Mouse (Mus musculus) MEL (cell line): Measurements from ENCODE around the gene Cdc42bpa. TPM values are rescaled to one million over a fixed set of nuclear protein-coding genes. Genes with fewer than 3 reads are reported as not detected.

Experiments used
- DNase-seq: peaks from one replicate; pipeline ENCODE4 v3.0.0; 2011; ENCODE audit warnings: low read depth, low spot score
- H3K27ac ChIP-seq: 2 replicates; pipeline ENCODE4 v1.5.1; 2012; ENCODE audit warnings: low read depth, mild to moderate bottlenecking, control low read depth, low read length, moderate library complexity; ENCODE audit not compliant: control insufficient read depth
- H3K27me3 ChIP-seq, 2 experiments: fragments of 150-350 bp in 1 of 2; sonication (generic) in 1 of 2; 2 replicates each; pipeline ENCODE4 v1.6.1; 2012; ENCODE audit warnings: low read length in 2 of 2, mild to moderate bottlenecking in 2 of 2, improper control_type of control experiment in 1 of 2, moderate library complexity in 1 of 2; ENCODE audit not compliant: insufficient read depth in 2 of 2, control insufficient read depth in 1 of 2
- H3K36me3 ChIP-seq, 2 experiments: 2 replicates each; pipeline ENCODE4 v1.6.1; 2012 to 2014; ENCODE audit warnings: low read length in 2 of 2, improper control_type of control experiment in 1 of 2, inconsistent platforms in 1 of 2, mild to moderate bottlenecking in 1 of 2; ENCODE audit not compliant: insufficient read depth in 2 of 2, control insufficient read depth in 1 of 2
- H3K4me1 ChIP-seq, 2 experiments: fragments of 150-350 bp in 1 of 2; sonication (generic) in 1 of 2; 2 replicates each; pipeline ENCODE4 v1.6.1; 2012; ENCODE audit warnings: low read length in 2 of 2, improper control_type of control experiment in 1 of 2, mild to moderate bottlenecking in 1 of 2; ENCODE audit not compliant: insufficient read depth in 2 of 2, control insufficient read depth in 1 of 2
- H3K4me3 ChIP-seq, 2 experiments: fragments of 150-350 bp in 1 of 2; sonication (generic) in 1 of 2; 2 replicates each; pipeline ENCODE4 v1.5.1; 2012; ENCODE audit warnings: low read depth in 2 of 2, low read length in 2 of 2, mild to moderate bottlenecking in 2 of 2, moderate library complexity in 2 of 2, control low read depth in 1 of 2, improper control_type of control experiment in 1 of 2; ENCODE audit not compliant: control insufficient read depth in 1 of 2, insufficient read depth in 1 of 2
- H3K79me2 ChIP-seq: 2 replicates; pipeline ENCODE4 v1.6.1; 2012; ENCODE audit warnings: mild to moderate bottlenecking, low read length, moderate library complexity; ENCODE audit not compliant: control insufficient read depth, poor library complexity, insufficient read depth
- H3K9ac ChIP-seq: 2 replicates; pipeline ENCODE4 v1.6.1; 2012; ENCODE audit warnings: low read depth, mild to moderate bottlenecking, control low read depth, low read length, moderate library complexity; ENCODE audit not compliant: control insufficient read depth, poor library complexity, severe bottlenecking
- H3K9me3 ChIP-seq: fragments of 150-350 bp; sonication (generic); replicated peaks from 2 replicates; pipeline ENCODE4 v1.6.1; 2012; ENCODE audit warnings: mild to moderate bottlenecking, low read length, improper control_type of control experiment, moderate library complexity; ENCODE audit not compliant: insufficient read depth
- BHLHE40 ChIP-seq: IDR thresholded peaks from 2 replicates; pipeline ENCODE4 v1.6.1; 2012; ENCODE audit warnings: low read depth, mild to moderate bottlenecking, inconsistent platforms, low read length, improper control_type of control experiment, borderline replicate concordance
- CHD1 ChIP-seq: IDR thresholded peaks from 2 replicates; pipeline ENCODE4 v1.6.1; 2012; ENCODE audit warnings: low read depth, mild to moderate bottlenecking, inconsistent platforms, low read length, improper control_type of control experiment
- CTCF ChIP-seq, 3 experiments: IDR thresholded peaks in 2 of 3; conservative IDR thresholded peaks in 1 of 3; 2 replicates each; pipeline ENCODE4 v1.5.1; 2011 to 2012; ENCODE audit warnings: low read length in 3 of 3, low read depth in 2 of 3, mild to moderate bottlenecking in 2 of 3, improper control_type of control experiment in 1 of 3, inconsistent platforms in 1 of 3, mixed read lengths in 1 of 3, moderate library complexity in 1 of 3; ENCODE audit not compliant: control insufficient read depth in 1 of 3, insufficient read depth in 1 of 3, poor library complexity in 1 of 3, severe bottlenecking in 1 of 3
- E2F4 ChIP-seq: IDR thresholded peaks from 2 replicates; pipeline ENCODE4 v1.6.1; 2011; ENCODE audit warnings: low read depth, low read length, improper control_type of control experiment, borderline replicate concordance
- ELF1 ChIP-seq: IDR thresholded peaks from 2 replicates; pipeline ENCODE4 v1.6.1; 2014; ENCODE audit warnings: low read depth, mild to moderate bottlenecking, inconsistent platforms, low read length, improper control_type of control experiment, moderate library complexity
- GABPA ChIP-seq: IDR thresholded peaks from 2 replicates; pipeline ENCODE4 v1.6.1; 2012; ENCODE audit warnings: low read depth, mild to moderate bottlenecking, inconsistent platforms, low read length, improper control_type of control experiment, moderate library complexity
- GATA1 ChIP-seq: IDR thresholded peaks from 2 replicates; pipeline ENCODE4 v1.6.1; 2011; ENCODE audit warnings: low read depth, low read length, improper control_type of control experiment
- KAT2A ChIP-seq: conservative IDR thresholded peaks from 2 replicates; pipeline ENCODE4 v1.6.1; 2012; ENCODE audit warnings: low read depth, low read length, improper control_type of control experiment, inconsistent platforms
- MAFK ChIP-seq: IDR thresholded peaks from 2 replicates; pipeline ENCODE4 v1.6.1; 2011; ENCODE audit warnings: low read depth, mild to moderate bottlenecking, low read length, improper control_type of control experiment, borderline replicate concordance
- MAX ChIP-seq: IDR thresholded peaks from 2 replicates; pipeline ENCODE4 v1.6.1; 2011; ENCODE audit warnings: low read length, improper control_type of control experiment
- MAZ ChIP-seq: IDR thresholded peaks from 2 replicates; pipeline ENCODE4 v1.6.1; 2012; ENCODE audit warnings: low read depth, mild to moderate bottlenecking, inconsistent platforms, low read length, improper control_type of control experiment
- MXI1 ChIP-seq: IDR thresholded peaks from 2 replicates; pipeline ENCODE4 v1.6.1; 2011; ENCODE audit warnings: mild to moderate bottlenecking, low read depth, low read length, improper control_type of control experiment
- MYB ChIP-seq: IDR thresholded peaks from 2 replicates; pipeline ENCODE4 v1.6.1; 2011; ENCODE audit warnings: mild to moderate bottlenecking, low read depth, low read length, improper control_type of control experiment
- MYC ChIP-seq: IDR thresholded peaks from 2 replicates; pipeline ENCODE4 v1.6.1; 2011; ENCODE audit warnings: low read depth, mild to moderate bottlenecking, low read length, improper control_type of control experiment, moderate library complexity
- POLR2A ChIP-seq, 2 experiments: IDR thresholded peaks; 2 replicates each; pipeline ENCODE4 v1.6.1; 2011 to 2012; ENCODE audit warnings: low read length in 2 of 2, mild to moderate bottlenecking in 2 of 2, control low read depth in 1 of 2, improper control_type of control experiment in 1 of 2, low read depth in 1 of 2, moderate library complexity in 1 of 2; ENCODE audit not compliant: control insufficient read depth in 1 of 2, insufficient read depth in 1 of 2, poor library complexity in 1 of 2
- RAD21 ChIP-seq: IDR thresholded peaks from 2 replicates; pipeline ENCODE4 v1.6.1; 2011; ENCODE audit warnings: mild to moderate bottlenecking, low read depth, low read length, improper control_type of control experiment
- RCOR1 ChIP-seq: IDR thresholded peaks from 2 replicates; pipeline ENCODE4 v1.6.1; 2012; ENCODE audit warnings: low read depth, mild to moderate bottlenecking, inconsistent platforms, low read length, improper control_type of control experiment
- SIN3A ChIP-seq: IDR thresholded peaks from 2 replicates; pipeline ENCODE4 v1.6.1; 2012; ENCODE audit warnings: low read length, improper control_type of control experiment, inconsistent platforms
- SMC3 ChIP-seq: IDR thresholded peaks from 2 replicates; pipeline ENCODE4 v1.6.1; 2011; ENCODE audit warnings: low read depth, low read length, improper control_type of control experiment
- TAL1 ChIP-seq: IDR thresholded peaks from 2 replicates; pipeline ENCODE4 v1.6.1; 2012; ENCODE audit warnings: mild to moderate bottlenecking, inconsistent platforms, low read length, moderate library complexity, mixed read lengths
- TBP ChIP-seq: IDR thresholded peaks from 2 replicates; pipeline ENCODE4 v1.8.0; 2011; ENCODE audit warnings: low read depth, low read length, improper control_type of control experiment
- UBTF ChIP-seq: IDR thresholded peaks from 2 replicates; pipeline ENCODE4 v1.6.1; 2012; ENCODE audit warnings: low read depth, mild to moderate bottlenecking, inconsistent platforms, low read length, improper control_type of control experiment, moderate library complexity, borderline replicate concordance; ENCODE audit not compliant: insufficient read depth
- ZC3H11A ChIP-seq: IDR thresholded peaks from 2 replicates; pipeline ENCODE4 v1.6.1; 2012; ENCODE audit warnings: low read depth, mild to moderate bottlenecking, inconsistent platforms, low read length, improper control_type of control experiment
- ZKSCAN1 ChIP-seq: IDR thresholded peaks from 2 replicates; pipeline ENCODE4 v1.6.1; 2012; ENCODE audit warnings: low read depth, mild to moderate bottlenecking, inconsistent platforms, low read length, improper control_type of control experiment, moderate library complexity
- ZMIZ1 ChIP-seq: IDR thresholded peaks from 2 replicates; pipeline ENCODE4 v1.6.1; 2012; ENCODE audit warnings: low read depth, mild to moderate bottlenecking, inconsistent platforms, low read length, improper control_type of control experiment, moderate library complexity
- ZNF384 ChIP-seq: IDR thresholded peaks from 2 replicates; pipeline ENCODE4 v1.6.1; 2012; ENCODE audit warnings: low read depth, mild to moderate bottlenecking, inconsistent platforms, low read length, improper control_type of control experiment
- polyA plus RNA-seq, 2 experiments: library from polyadenylated mRNA; stranded (reverse) in 1 of 2; unstranded in 1 of 2; fragments of >175 nt in 1 of 2; fragments of >200 nt in 1 of 2; gene quantifications; 2 replicates each; pipeline versions ENCODE4 v1.2.1 to v1.2.4; 2012; ENCODE audit warnings: low replicate concordance in 2 of 2, low read depth in 1 of 2; ENCODE audit not compliant: insufficient read length in 2 of 2, insufficient read depth in 1 of 2, missing spikeins in 1 of 2
- total RNA-seq: library from RNA; depleted of rRNA; stranded (reverse); fragments of 300-350 nt; gene quantifications from 2 replicates; pipeline ENCODE4 v1.2.3, GENCODE M21; 2012

The Cdc42bpa gene
- total and polyA plus RNA-seq, 3 experiments, result 7.7 to 14.6 TPM; not detected in 1

- Histone ChIP-seq H3K79me2 (no peaks in the 10 kb centered on the region), H3K9ac (no peak overlapping the region), H3K4me3 (no peak overlapping the region), H3K27ac (no peak overlapping the region), H3K36me3 (no peaks in the 10 kb centered on the region), H3K4me1 (no peaks in the 10 kb centered on the region; a peak in 2 of 4 replicates), H3K27me3 (no peaks in the 10 kb centered on the region), H3K9me3 (no peaks in the 10 kb centered on the region)
- DNase-seq, result no peak
- TF ChIP-seq GABPA (no peak), MYC (no peak)
Measured at GRCm38 (mm10) chr1:180174718-180175117, 214.4 kb downstream of the Cdc42bpa start.

GRCm38 (mm10) chr1:180175167-180175566 is 214.9 kb downstream of the Cdc42bpa start:
- Histone ChIP-seq H3K27me3 (no peaks in the 10 kb centered on the region), H3K9me3 (no peaks in the 10 kb centered on the region), H3K4me3 (no peak overlapping the region), H3K27ac (no peak overlapping the region), H3K79me2 (no peaks in the 10 kb centered on the region), H3K36me3 (no peaks in the 10 kb centered on the region), H3K9ac (no peak overlapping the region), H3K4me1 (no peaks in the 10 kb centered on the region; a peak in 2 of 4 replicates)
- TF ChIP-seq E2F4, result no peak
- peak; percentile 29 to 59 (median 49) for TF ChIP-seq CTCF (IDR thresholded peaks at IDR 0.05 in 2 of 3, conservative IDR thresholded peaks at IDR 0.05 in 1 of 3; ENCODE audit: control insufficient read depth in 1 of 3, insufficient read depth in 1 of 3, low read depth in 2 of 3, low read length in 3 of 3, poor library complexity in 1 of 3, severe bottlenecking in 1 of 3)
- TF ChIP-seq SIN3A, result no peak
- TF ChIP-seq ZNF384, result no peak
- TF ChIP-seq SMC3, result peak; percentile 63
- TF ChIP-seq CHD1, result no peak
- no peak for TF ChIP-seq UBTF
- TF ChIP-seq MAX, result no peak
- no peak for TF ChIP-seq TAL1
- no peak for TF ChIP-seq MYC
- no peak for TF ChIP-seq MAFK
- peak; percentile 42 for TF ChIP-seq ZC3H11A
- no peak for TF ChIP-seq RCOR1
- peak; percentile 64 for TF ChIP-seq RAD21
- TF ChIP-seq GATA1, result no peak
- no peak for TF ChIP-seq GABPA
- TF ChIP-seq BHLHE40, result no peak
- TF ChIP-seq TBP, result no peak
- no peak for TF ChIP-seq MXI1
- TF ChIP-seq MYB, result no peak
- no peak for TF ChIP-seq ELF1
- no peak for TF ChIP-seq KAT2A
- TF ChIP-seq ZMIZ1, result no peak
- no peak for TF ChIP-seq ZKSCAN1
- TF ChIP-seq MAZ, result no peak
- TF ChIP-seq POLR2A (IDR thresholded peaks at IDR 0.05; ENCODE audit: control insufficient read depth in 1 of 2, insufficient read depth in 1 of 2, low read depth in 1 of 2, low read length in 2 of 2, poor library complexity in 1 of 2), result no peak
- DNase-seq, result peak; percentile 49
